Mouse (Mus musculus) retina, postnatal 7 days (tissue): ENCODE data around the gene Sema7a.

Experiments used
- DNase-seq: peaks from one replicate; pipeline ENCODE4 v3.0.0-alpha.2; 2012; ENCODE audit warnings: low read depth, low spot score

Gene Sema7a

GRCm38 (mm10) chr9:57959886-57960866, 20.3 kb downstream of the Sema7a start:
- no peak for DNase-seq

GRCm38 (mm10) chr9:57961226-57961625, 21.3 kb downstream of the Sema7a start:
- DNase-seq = no peak

- DNase-seq = no peak
Measured at GRCm38 (mm10) chr9:57961863-57962778, 22.2 kb downstream of the Sema7a start.

- no peak for DNase-seq
Measured at GRCm38 (mm10) chr9:57963249-57963997, 23.5 kb downstream of the Sema7a start.

GRCm38 (mm10) chr9:57963998-57964395, 24.1 kb downstream of the Sema7a start:
- no peak for DNase-seq

- no peak for DNase-seq
Measured at GRCm38 (mm10) chr9:57964528-57965250, 24.8 kb downstream of the Sema7a start.

GRCm38 (mm10) chr9:57965281-57966185, 25.6 kb downstream of the Sema7a start:
- no peak for DNase-seq

- DNase-seq = no peak
Measured at GRCm38 (mm10) chr9:57967237-57967960, 27.5 kb downstream of the Sema7a start.

GRCm38 (mm10) chr9:57968166-57968771, 28.4 kb downstream of the Sema7a start:
- DNase-seq = no peak

GRCm38 (mm10) chr9:57968783-57969542, 29.1 kb downstream of the Sema7a start:
- no peak for DNase-seq

- no peak for DNase-seq
Measured at GRCm38 (mm10) chr9:57969736-57970495, 30.0 kb downstream of the Sema7a start.

GRCm38 (mm10) chr9:57971413-57971812, 31.5 kb downstream of the Sema7a start:
- no peak for DNase-seq

GRCm38 (mm10) chr9:57972141-57972591, 32.3 kb downstream of the Sema7a start:
- no peak for DNase-seq

- no peak for DNase-seq
Measured at GRCm38 (mm10) chr9:57972776-57973439, 33.0 kb downstream of the Sema7a start.

GRCm38 (mm10) chr9:57973440-57974066, 33.6 kb downstream of the Sema7a start:
- no peak for DNase-seq

- DNase-seq = no peak
Measured at GRCm38 (mm10) chr9:57974221-57974620, 34.3 kb downstream of the Sema7a start.
